Mouse (Mus musculus) midbrain, embryonic 12.5 days (tissue): ENCODE results near the gene Rhox2c. TPM values are rescaled to one million over a fixed set of nuclear protein-coding genes. Genes with fewer than 3 reads are reported as not detected.
"Not testable (repeated sequence)": the region's sequence is repeated elsewhere in the genome, so short reads cannot be mapped to it uniquely, and the experiment has no call there.

Experiments used
- ATAC-seq: fragments of 200-750 bp; cut with Nextera tagmentation; 2 replicates; pipeline ENCODE4 v1.8.0; 2017; ENCODE audit warnings: low read depth, moderate TSS enrichment, moderate library complexity; ENCODE audit not compliant: low FRiP score
- H3K27ac ChIP-seq: fragments of 300-500 bp; sonication (generic); replicated peaks from 2 replicates; pipeline ENCODE4 v1.5.1; 2016; ENCODE audit warnings: mild to moderate bottlenecking
- H3K27me3 ChIP-seq: fragments of 300-500 bp; sonication (generic); 2 replicates; pipeline ENCODE4 v1.6.1; 2016; ENCODE audit warnings: mild to moderate bottlenecking
- H3K36me3 ChIP-seq: fragments of 300-500 bp; sonication (generic); 2 replicates; pipeline ENCODE4 v1.6.1; 2016
- H3K4me1 ChIP-seq: fragments of 300-500 bp; sonication (generic); 2 replicates; pipeline ENCODE4 v1.6.1; 2016
- H3K4me2 ChIP-seq: fragments of 300-500 bp; sonication (generic); replicated peaks from 2 replicates; pipeline ENCODE4 v1.6.1; 2016; ENCODE audit warnings: mild to moderate bottlenecking, moderate library complexity
- H3K4me3 ChIP-seq: fragments of 300-500 bp; sonication (generic); 2 replicates; pipeline ENCODE4 v1.5.1; 2016; ENCODE audit warnings: mild to moderate bottlenecking
- H3K9ac ChIP-seq: fragments of 300-500 bp; sonication (generic); replicated peaks from 2 replicates; pipeline ENCODE4 v1.6.1; 2016; ENCODE audit warnings: mild to moderate bottlenecking, moderate library complexity
- H3K9me3 ChIP-seq: fragments of 300-500 bp; sonication (generic); 2 replicates; pipeline ENCODE4 v1.6.1; 2016; ENCODE audit warnings: mild to moderate bottlenecking
- WGBS: fragments of 180-500 bp; shearing (Covaris S2); methylation state at CpG from one replicate; pipeline ENCODE4 v1.1.7; 2016; 5-methylcytosine and 5-hydroxymethylcytosine counted together
- polyA plus RNA-seq: library from polyadenylated mRNA; unstranded; fragments of >200 nt; fragmentation: Nextera tagmentation; extraction: Ambion mirVana; gene quantifications from 2 replicates; pipeline ENCODE4 v1.2.1, GENCODE M21; 2016

Gene Rhox2c
- 1.7 and 3.0 TPM in 2 replicates for polyA plus RNA-seq

- H3K4me3 ChIP-seq, H3K36me3 ChIP-seq, H3K4me2 ChIP-seq, H3K4me1 ChIP-seq, H3K27me3 ChIP-seq, H3K9ac ChIP-seq, ATAC-seq, H3K27ac ChIP-seq, H3K9me3 ChIP-seq: not testable (repeated sequence)
- WGBS, result 98% methylated on average over 5 of the region's 10 CpGs
Observed at GRCm38 (mm10) chrX:37453380-37453779, at the start of gene Rhox2c. Gene Rhox2c (plus strand): TSS chrX:37453680.

GRCm38 (mm10) chrX:37411767-37412166 is 41.7 kb upstream of the Rhox2c start, which contains the start of gene Rhox2b:
Gene Rhox2b (plus strand): TSS chrX:37412067.
- H3K4me3 ChIP-seq, H3K4me2 ChIP-seq, H3K27ac ChIP-seq, ATAC-seq, H3K9me3 ChIP-seq, H3K9ac ChIP-seq, H3K36me3 ChIP-seq, H3K4me1 ChIP-seq, H3K27me3 ChIP-seq: not testable (repeated sequence)
- no CpG with 5 or more reads among the region's 9 CpGs for WGBS

GRCm38 (mm10) chrX:37432194-37432593 is 21.3 kb upstream of the Rhox2c start, which contains the start of gene Rhox4b:
Gene Rhox4b (plus strand): TSS chrX:37432494.
- H3K4me1 ChIP-seq, ATAC-seq, H3K27ac ChIP-seq, H3K9ac ChIP-seq, H3K9me3 ChIP-seq, H3K4me2 ChIP-seq, H3K36me3 ChIP-seq, H3K27me3 ChIP-seq, H3K4me3 ChIP-seq: not testable (repeated sequence)
- 87% methylated on average over 14 of the region's 15 CpGs for WGBS

- not testable (repeated sequence) for H3K9me3 ChIP-seq, H3K27me3 ChIP-seq, H3K4me1 ChIP-seq, ATAC-seq, H3K9ac ChIP-seq, H3K36me3 ChIP-seq, H3K4me3 ChIP-seq, H3K27ac ChIP-seq, H3K4me2 ChIP-seq
- WGBS, result 92% methylated on average over 3 of the region's 4 CpGs
Observed at GRCm38 (mm10) chrX:37458285-37458684, 4.8 kb downstream of the Rhox2c start, which contains the start of gene Rhox3c. Gene Rhox3c (plus strand): TSS chrX:37458585.

- H3K4me3 ChIP-seq, H3K9me3 ChIP-seq, ATAC-seq, H3K36me3 ChIP-seq, H3K27me3 ChIP-seq, H3K9ac ChIP-seq, H3K4me1 ChIP-seq, H3K27ac ChIP-seq, H3K4me2 ChIP-seq: not testable (repeated sequence)
- 91% methylated on average over 14 of the region's 14 CpGs for WGBS
Observed at GRCm38 (mm10) chrX:37480037-37480436, 26.6 kb downstream of the Rhox2c start, which contains the start of gene Rhox4c. Gene Rhox4c (plus strand): TSS chrX:37480337.

DNA sequence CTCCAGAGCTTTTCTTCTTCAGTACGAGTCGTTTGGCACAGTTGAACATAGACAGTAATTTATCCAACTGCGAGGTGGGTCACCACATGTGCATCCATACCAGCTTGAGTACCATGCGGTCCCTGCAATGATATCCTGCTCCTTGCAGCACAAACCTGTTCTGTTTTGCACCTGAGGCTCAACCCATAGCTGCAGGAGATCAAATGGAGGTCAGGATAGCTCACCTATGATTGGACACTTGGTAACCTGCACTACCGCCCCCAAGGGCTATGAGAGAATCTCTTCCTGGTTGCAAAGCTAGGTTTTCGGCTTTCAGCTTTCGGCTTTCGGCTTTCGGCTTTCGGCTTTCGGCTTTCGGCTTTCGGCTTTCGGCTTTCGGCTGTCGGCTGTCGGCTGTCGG is 60.6 kb downstream of the Rhox2c start, which contains the start of gene Rhox4d:
Gene Rhox4d (plus strand): TSS at position 301 of the 400 bp plus-strand sequence.
- ATAC-seq, H3K4me3 ChIP-seq, H3K27ac ChIP-seq, H3K36me3 ChIP-seq, H3K9ac ChIP-seq, H3K4me1 ChIP-seq, H3K4me2 ChIP-seq, H3K27me3 ChIP-seq, H3K9me3 ChIP-seq: not testable (repeated sequence)
- WGBS, result 96% methylated on average over 16 of the region's 18 CpGs

Other genes starting within 250 kb of the Rhox2c start
- gene Gm9, start 242.6 kb upstream of the Rhox2c start, polyA plus RNA-seq, result not detected in 2 replicates
- gene Rhox1, start 231.4 kb upstream of the Rhox2c start, polyA plus RNA-seq, result not detected in 2 replicates
- 0.32 TPM in 1 of 2 replicates, not detected in the other for gene Rhox2a, start 208.7 kb upstream of the Rhox2c start, polyA plus RNA-seq
- gene Rhox3a, start 203.8 kb upstream of the Rhox2c start, polyA plus RNA-seq, result not detected in 2 replicates
- gene Rhox4a, start 188.3 kb upstream of the Rhox2c start, polyA plus RNA-seq, result not detected in 2 replicates
- gene Rhox3a2, start 73.7 kb upstream of the Rhox2c start, polyA plus RNA-seq, result not detected in 2 replicates
- gene Rhox4a2, start 62.8 kb upstream of the Rhox2c start, polyA plus RNA-seq, result 0.56 TPM in 1 of 2 replicates, not detected in the other
- gene Rhox2b, start 41.6 kb upstream of the Rhox2c start, polyA plus RNA-seq, result 0.43 TPM in 1 of 2 replicates, not detected in the other
- gene Rhox4b, start 21.2 kb upstream of the Rhox2c start, polyA plus RNA-seq, result 0.24 TPM in 1 of 2 replicates, not detected in the other
- not detected in 2 replicates for gene Rhox3c, start 4.9 kb downstream of the Rhox2c start, polyA plus RNA-seq
- not detected in 2 replicates for gene Rhox4c, start 26.7 kb downstream of the Rhox2c start, polyA plus RNA-seq
- gene Rhox2d, start 39.7 kb downstream of the Rhox2c start, polyA plus RNA-seq, result not detected in 2 replicates
- gene Rhox4d, start 60.7 kb downstream of the Rhox2c start, polyA plus RNA-seq, result not detected in 2 replicates
- gene Rhox2e, start 76.8 kb downstream of the Rhox2c start, polyA plus RNA-seq, result 0.48 TPM in 1 of 2 replicates, not detected in the other
- not detected in 2 replicates for gene Rhox3e, start 88.3 kb downstream of the Rhox2c start, polyA plus RNA-seq
- not detected in 2 replicates for gene Rhox4e, start 103.7 kb downstream of the Rhox2c start, polyA plus RNA-seq
- gene Rhox2f, start 117.7 kb downstream of the Rhox2c start, polyA plus RNA-seq, result 0.39 TPM in 1 of 2 replicates, not detected in the other
- gene Rhox3f, start 127.3 kb downstream of the Rhox2c start, polyA plus RNA-seq, result not detected in 2 replicates
- gene Rhox4f, start 154.0 kb downstream of the Rhox2c start, polyA plus RNA-seq, result not detected in 2 replicates
- gene Rhox3g, start 174.9 kb downstream of the Rhox2c start, polyA plus RNA-seq, result not detected in 2 replicates
- not detected in 2 replicates for gene Rhox2g, start 189.8 kb downstream of the Rhox2c start, polyA plus RNA-seq
- gene Rhox4g, start 197.6 kb downstream of the Rhox2c start, polyA plus RNA-seq, result not detected in 2 replicates
- gene Rhox3h, start 215.1 kb downstream of the Rhox2c start, polyA plus RNA-seq, result not detected in 2 replicates
- not detected in 2 replicates for gene Rhox2h, start 219.6 kb downstream of the Rhox2c start, polyA plus RNA-seq